Mouse (Mus musculus): ENCODE results near the gene Rubcn. TPM values are rescaled to one million over a fixed set of nuclear protein-coding genes. Genes with fewer than 3 reads are reported as not detected.
"Not testable (repeated sequence)": the region's sequence is repeated elsewhere in the genome, so short reads cannot be mapped to it uniquely, and the experiment has no call there.

The Rubcn gene
- polyA plus RNA-seq, 1 experiment: 39.7 TPM

GRCm38 (mm10) chr16:32901360-32902050 lies 23.9 kb upstream of the Rubcn start:
- TF ChIP-seq POLR2A (IDR thresholded peaks at IDR 0.05; ENCODE audit: borderline replicate concordance, low read depth, low read length): no peak
- TF ChIP-seq CTCF (IDR thresholded peaks at IDR 0.05; ENCODE audit: low read depth, low read length): no peak
- no peaks in the 10 kb centered on the region for H3K4me1 ChIP-seq (ENCODE audit: control insufficient read depth, insufficient read depth, low read length)
- H3K27ac ChIP-seq (ENCODE audit: insufficient read depth, low read depth, low read length): no peak overlapping the region
- no peak overlapping the region for H3K4me3 ChIP-seq (ENCODE audit: insufficient read depth, low read length)

GRCm38 (mm10) chr16:32896126-32896525 lies 18.6 kb upstream of the Rubcn start:
- Histone ChIP-seq H3K4me1 (ENCODE audit: control insufficient read depth, insufficient read depth, low read length) (no peaks in the 10 kb centered on the region), H3K4me3 (ENCODE audit: insufficient read depth, low read length) (no peak overlapping the region), H3K27ac (ENCODE audit: insufficient read depth, low read depth, low read length) (no peak overlapping the region)
- TF ChIP-seq POLR2A (IDR thresholded peaks at IDR 0.05; ENCODE audit: borderline replicate concordance, low read depth, low read length): no peak
- TF ChIP-seq CTCF (IDR thresholded peaks at IDR 0.05; ENCODE audit: low read depth, low read length): no peak

DNA sequence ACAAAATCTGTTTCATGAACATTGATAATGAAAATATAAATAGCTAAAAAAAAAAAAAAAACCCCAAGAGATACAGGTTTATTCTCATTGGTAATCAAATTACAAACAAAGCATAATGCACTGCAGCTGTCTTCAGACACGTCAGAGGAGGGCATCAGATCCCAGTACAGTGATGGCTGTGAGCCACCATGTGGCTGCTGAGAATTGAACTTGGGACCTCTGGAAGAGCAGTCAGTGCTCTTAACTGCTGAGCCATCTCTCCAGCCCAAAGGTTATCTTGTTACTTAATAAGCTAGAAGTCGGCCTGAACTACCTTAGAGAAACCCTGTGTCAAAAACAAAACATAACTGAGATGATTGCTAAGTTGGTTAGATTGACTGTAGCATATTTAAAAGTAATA lies 12.3 kb upstream of the Rubcn start:
- Histone ChIP-seq H3K27ac (ENCODE audit: insufficient read depth, low read depth, low read length) (no peak overlapping the region), H3K4me1 (ENCODE audit: control insufficient read depth, insufficient read depth, low read length) (no peaks in the 10 kb centered on the region), H3K4me3 (ENCODE audit: insufficient read depth, low read length) (no peak overlapping the region)
- TF ChIP-seq POLR2A (IDR thresholded peaks at IDR 0.05; ENCODE audit: borderline replicate concordance, low read depth, low read length) (no peak), CTCF (IDR thresholded peaks at IDR 0.05; ENCODE audit: low read depth, low read length) (no peak)

DNA sequence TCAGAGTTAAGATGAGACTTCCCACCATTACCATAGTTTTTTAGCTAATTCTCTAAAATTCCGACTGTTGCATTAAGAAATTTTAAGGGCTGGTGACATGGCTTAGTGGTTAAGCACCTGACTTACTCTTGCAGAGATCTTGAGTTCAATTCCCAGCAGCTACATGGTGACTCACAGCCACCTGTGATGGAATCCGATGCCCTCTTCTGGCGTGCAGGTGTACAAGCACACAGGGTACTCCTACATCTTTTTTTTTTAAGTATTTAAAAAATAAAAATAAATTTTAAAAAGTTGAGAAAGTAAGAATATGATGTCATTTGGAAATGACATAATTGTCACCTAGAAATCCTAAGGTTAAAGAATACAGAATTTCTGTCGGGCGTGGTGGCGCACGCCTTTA lies 10.4 kb upstream of the Rubcn start:
- Histone ChIP-seq H3K27ac (ENCODE audit: insufficient read depth, low read depth, low read length) (no peak overlapping the region), H3K4me3 (ENCODE audit: insufficient read depth, low read length) (no peak overlapping the region), H3K4me1 (ENCODE audit: control insufficient read depth, insufficient read depth, low read length) (no peaks in the 10 kb centered on the region)
- TF ChIP-seq CTCF (IDR thresholded peaks at IDR 0.05; ENCODE audit: low read depth, low read length) (no peak), POLR2A (IDR thresholded peaks at IDR 0.05; ENCODE audit: borderline replicate concordance, low read depth, low read length) (no peak)

DNA sequence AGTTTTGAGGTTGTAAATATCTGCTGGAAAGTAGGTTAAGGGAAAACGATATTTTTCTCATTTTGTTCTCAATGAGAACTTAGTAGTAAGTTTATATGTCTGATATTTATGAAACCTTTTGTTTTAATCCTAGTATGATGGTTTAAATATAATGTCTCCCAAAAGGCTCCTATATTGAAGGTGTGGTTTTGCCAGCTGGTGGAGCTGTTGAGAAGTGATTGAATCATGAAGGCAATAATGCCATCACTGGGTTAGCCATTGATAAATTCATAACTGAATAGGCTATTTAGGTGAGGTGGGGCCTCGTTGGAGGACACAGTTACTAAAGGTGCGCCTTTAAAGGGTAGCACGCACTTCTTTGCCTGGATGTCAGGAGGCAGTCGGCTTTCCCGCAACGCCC lies 4.0 kb upstream of the Rubcn start:
- Histone ChIP-seq H3K4me1 (ENCODE audit: control insufficient read depth, insufficient read depth, low read length) (peaks cover 25% of the 10 kb centered on the region), H3K4me3 (ENCODE audit: insufficient read depth, low read length) (no peak overlapping the region), H3K27ac (ENCODE audit: insufficient read depth, low read depth, low read length) (no peak overlapping the region)
- TF ChIP-seq CTCF (IDR thresholded peaks at IDR 0.05; ENCODE audit: low read depth, low read length): no peak
- TF ChIP-seq POLR2A (IDR thresholded peaks at IDR 0.05; ENCODE audit: borderline replicate concordance, low read depth, low read length): no peak

DNA sequence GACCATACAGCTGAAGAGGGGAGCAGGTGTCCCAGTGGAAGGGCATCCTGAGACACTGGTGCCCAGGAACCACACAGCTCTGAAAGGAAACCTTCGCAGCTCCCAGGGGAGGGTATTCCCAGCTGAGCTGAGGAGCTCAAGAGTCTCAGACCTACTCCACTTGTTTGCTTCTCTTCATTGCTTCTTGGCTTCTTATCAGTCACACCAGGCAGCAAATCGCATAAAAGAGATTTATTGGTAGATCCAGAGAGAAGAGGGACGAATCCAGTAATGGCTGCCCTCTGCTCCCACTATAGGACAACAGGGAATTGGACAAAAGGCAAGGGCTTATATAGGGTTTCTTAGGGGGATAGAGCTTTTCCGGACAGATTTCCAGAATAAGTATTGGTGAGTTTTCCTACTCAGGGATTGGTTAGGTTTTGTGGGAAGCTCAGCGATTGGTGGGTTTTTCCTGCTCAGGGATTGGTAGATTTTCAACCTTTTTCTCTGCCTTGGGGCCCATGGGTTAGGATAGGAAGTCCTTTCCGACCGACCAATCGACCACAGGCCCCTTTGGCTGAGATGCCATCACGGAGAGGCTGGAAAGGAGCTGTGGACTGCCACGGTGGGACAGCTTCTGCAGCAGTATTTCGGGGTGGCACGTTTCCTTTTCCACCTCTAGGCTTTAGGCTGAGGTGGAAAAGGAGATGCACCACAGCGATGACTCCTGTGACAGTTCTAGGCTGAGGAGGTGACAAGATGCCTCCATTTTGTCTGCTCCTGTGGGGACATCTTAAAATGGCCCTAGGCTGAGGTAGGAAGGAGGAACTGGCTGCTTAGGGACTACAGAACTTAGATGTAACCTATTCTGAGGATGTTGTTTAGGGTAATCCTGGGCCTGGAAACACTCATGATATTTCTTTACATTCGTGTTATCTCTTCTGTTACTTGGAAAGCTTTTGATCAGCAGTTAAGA lies 1.7 kb upstream of the Rubcn start:
- TF ChIP-seq CTCF (IDR thresholded peaks at IDR 0.05; ENCODE audit: low read depth, low read length): no peak
- TF ChIP-seq POLR2A (IDR thresholded peaks at IDR 0.05; ENCODE audit: borderline replicate concordance, low read depth, low read length): no peak
- H3K4me1 ChIP-seq (ENCODE audit: control insufficient read depth, insufficient read depth, low read length): peaks cover 30% of the 10 kb centered on the region
- H3K4me3 ChIP-seq (ENCODE audit: insufficient read depth, low read length): peak overlapping the region; percentile 83; the same call in 1 of the 2 replicates
- H3K27ac ChIP-seq (ENCODE audit: insufficient read depth, low read depth, low read length): no peak overlapping the region

GRCm38 (mm10) chr16:32878157-32878598 lies 612 bp upstream of the Rubcn start:
- Histone ChIP-seq H3K27ac (ENCODE audit: insufficient read depth, low read depth, low read length) (no peak overlapping the region), H3K4me1 (ENCODE audit: control insufficient read depth, insufficient read depth, low read length) (peaks cover 33% of the 10 kb centered on the region), H3K4me3 (ENCODE audit: insufficient read depth, low read length) (peak overlapping the region; percentile 83)
- TF ChIP-seq POLR2A (IDR thresholded peaks at IDR 0.05; ENCODE audit: borderline replicate concordance, low read depth, low read length) (no peak), CTCF (IDR thresholded peaks at IDR 0.05; ENCODE audit: low read depth, low read length) (no peak)

GRCm38 (mm10) chr16:32876831-32877230 lies 735 bp downstream of the Rubcn start:
- Histone ChIP-seq H3K4me3 (ENCODE audit: insufficient read depth, low read length) (peak overlapping the region; percentile 83; the same call in 1 of the 2 replicates), H3K4me1 (ENCODE audit: control insufficient read depth, insufficient read depth, low read length) (peaks cover 29% of the 10 kb centered on the region), H3K27ac (ENCODE audit: insufficient read depth, low read depth, low read length) (peak overlapping the region; percentile 55; the same call in 1 of the 2 replicates)
- TF ChIP-seq POLR2A (IDR thresholded peaks at IDR 0.05; ENCODE audit: borderline replicate concordance, low read depth, low read length) (no peak), CTCF (IDR thresholded peaks at IDR 0.05; ENCODE audit: low read depth, low read length) (no peak)

- TF ChIP-seq POLR2A (IDR thresholded peaks at IDR 0.05; ENCODE audit: borderline replicate concordance, low read depth, low read length): no peak
- TF ChIP-seq CTCF (IDR thresholded peaks at IDR 0.05; ENCODE audit: low read depth, low read length): no peak
- H3K27ac ChIP-seq (ENCODE audit: insufficient read depth, low read depth, low read length): no peak overlapping the region
- H3K4me3 ChIP-seq (ENCODE audit: insufficient read depth, low read length): no peak overlapping the region
- H3K4me1 ChIP-seq (ENCODE audit: control insufficient read depth, insufficient read depth, low read length): peaks cover 27% of the 10 kb centered on the region
Measured at GRCm38 (mm10) chr16:32875847-32876246, 1.7 kb downstream of the Rubcn start.

- not testable (repeated sequence) for H3K4me3 ChIP-seq (ENCODE audit: insufficient read depth, low read length); H3K27ac ChIP-seq (ENCODE audit: insufficient read depth, low read depth, low read length)
- H3K4me1 ChIP-seq (ENCODE audit: control insufficient read depth, insufficient read depth, low read length): peaks cover 22% of the 10 kb centered on the region
Measured at GRCm38 (mm10) chr16:32875281-32875680, 2.3 kb downstream of the Rubcn start.
